Mouse (Mus musculus) c-Kit-positive CD71-negative TER-119-negative erythroid progenitor cells, embryonic 14.5 days (primary cell): ENCODE measurements at regions not wholly inside any gene's neighbourhood (a gene's known extent, or its start where the extent isn't known, plus 50 kb on each side); places are given as distances from the start of the nearest gene placed in this dataset.

Experiments
- DNase-seq: peaks from one replicate; pipeline ENCODE4 v3.0.0-alpha.2; 2013; ENCODE audit warnings: low read depth

DNA sequence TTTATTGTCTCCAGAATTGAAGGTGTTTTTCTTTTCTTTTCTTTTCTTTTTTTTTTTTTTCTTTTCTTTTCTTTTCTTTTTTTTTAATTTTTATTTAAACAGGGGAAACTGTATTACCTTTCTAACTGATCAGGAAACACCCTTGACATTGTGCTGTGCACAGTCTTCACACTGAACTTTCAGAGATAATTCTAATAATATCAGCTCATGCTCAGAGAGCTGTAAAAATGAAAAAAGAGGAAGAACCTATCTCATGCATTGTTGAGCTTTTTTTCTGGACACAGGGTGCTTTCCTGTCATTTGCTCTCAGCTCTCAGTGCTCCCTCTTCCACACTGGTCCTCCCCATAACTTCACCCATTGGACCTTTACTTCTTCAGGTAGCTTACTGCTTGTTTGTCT, 201.0 kb upstream of the Camk1g start:
- DNase-seq: no peak

DNA sequence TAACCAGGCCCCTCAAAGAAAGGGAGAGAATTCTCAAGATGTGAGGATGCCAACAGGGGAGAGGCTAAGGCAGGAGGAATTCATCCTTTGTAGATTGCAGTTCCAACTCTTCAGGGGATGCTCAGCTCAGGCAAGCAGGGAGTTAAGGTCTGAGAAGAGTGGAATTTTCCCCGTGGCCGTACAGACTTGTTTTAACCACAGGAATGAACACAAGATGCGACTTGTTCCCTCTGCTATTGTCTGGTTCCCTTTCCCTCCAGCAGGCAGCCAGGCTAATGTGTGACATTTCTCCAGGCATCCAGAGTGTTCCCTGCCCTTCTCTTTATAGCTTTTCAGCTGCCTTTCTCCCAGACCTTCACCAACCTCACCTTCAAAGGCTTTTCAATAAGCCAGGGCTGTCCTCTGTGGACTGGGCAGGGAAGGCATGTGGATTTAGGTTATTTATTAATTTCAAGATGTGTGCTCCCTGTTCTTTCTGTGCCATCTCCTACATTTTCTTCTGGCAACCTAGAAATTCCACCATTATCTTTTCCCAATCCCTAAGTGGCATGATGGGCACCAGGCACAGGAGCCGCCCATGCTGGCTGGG, 198.6 kb upstream of the Camk1g start:
- DNase-seq: no peak

DNA sequence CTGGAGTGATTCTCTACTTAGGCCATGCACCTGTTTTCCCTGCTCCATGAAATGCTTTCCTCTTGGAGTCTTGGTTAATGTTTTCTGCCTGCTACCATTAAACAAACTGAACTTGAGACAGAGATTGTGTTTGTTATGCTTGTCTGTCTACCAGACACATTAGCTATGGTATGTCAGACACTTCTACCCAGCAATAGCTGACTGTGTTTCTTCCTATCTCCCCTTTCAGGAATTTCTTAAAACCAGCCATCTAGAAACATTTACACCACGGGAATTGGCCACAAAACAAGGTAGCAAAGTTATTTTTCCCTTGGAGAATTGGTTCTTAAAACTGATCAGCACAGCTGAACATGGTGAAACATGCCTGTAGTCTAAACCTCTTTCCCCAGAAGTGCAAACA, 197.1 kb upstream of the Camk1g start:
- no peak for DNase-seq

DNA sequence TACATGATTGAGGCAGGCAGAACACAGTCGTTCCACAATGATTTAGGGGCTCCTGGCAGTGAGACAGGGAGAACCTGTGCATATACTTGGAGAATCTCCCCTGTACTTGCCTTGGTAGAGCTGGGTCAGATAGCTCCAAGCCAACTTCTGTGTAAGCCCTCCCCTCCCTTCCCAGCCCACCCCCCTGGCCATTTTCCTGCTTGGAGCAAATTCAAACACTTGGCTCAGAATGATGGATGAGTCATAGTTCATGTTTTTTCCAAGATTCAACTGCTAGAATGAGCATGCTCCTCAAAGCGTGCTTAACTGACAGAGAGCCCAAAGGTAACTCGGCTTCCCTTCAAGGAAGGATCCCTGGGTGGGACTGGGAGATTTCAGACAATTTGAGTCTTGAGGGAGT, 194.1 kb upstream of the Camk1g start:
- no peak for DNase-seq

DNA sequence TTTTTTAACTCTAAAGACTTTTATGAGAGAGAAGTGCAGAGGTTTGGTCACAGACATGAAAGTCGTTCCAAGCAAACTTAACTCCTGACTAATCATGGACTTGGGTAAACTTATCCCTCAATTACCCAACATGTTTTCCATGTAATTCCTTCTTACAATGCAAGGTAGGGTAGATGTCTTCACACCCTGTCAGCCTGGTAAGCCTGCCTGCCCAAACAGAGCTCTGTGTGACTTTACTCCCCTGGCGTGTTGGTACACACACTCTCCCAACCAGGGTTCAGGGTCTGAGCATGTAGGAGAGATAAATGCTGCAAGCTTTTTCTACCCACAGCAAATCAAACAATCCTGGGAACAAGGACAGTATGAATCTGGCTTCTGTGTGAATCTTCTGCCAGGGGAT, 192.1 kb upstream of the Camk1g start:
- no peak for DNase-seq

DNA sequence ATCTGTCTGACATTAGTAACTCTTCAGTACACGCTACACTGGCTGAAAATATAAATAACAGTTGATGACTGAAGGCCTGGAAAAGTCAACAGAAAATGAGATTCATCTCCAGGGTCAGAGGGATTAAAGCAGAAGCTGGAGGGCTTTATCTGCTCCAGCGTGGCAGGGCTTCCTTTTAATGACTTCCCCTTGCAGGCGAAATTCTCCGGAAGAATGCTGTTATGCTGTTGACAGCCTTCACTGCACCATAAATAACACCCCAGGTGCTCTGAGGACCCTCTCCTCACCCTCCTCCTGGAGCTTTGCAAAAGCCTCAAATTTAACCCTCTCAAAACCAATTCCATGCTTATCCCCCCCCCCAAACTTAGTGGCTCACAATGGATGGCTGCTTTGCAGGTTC, 188.0 kb upstream of the Camk1g start:
- DNase-seq: no peak

DNA sequence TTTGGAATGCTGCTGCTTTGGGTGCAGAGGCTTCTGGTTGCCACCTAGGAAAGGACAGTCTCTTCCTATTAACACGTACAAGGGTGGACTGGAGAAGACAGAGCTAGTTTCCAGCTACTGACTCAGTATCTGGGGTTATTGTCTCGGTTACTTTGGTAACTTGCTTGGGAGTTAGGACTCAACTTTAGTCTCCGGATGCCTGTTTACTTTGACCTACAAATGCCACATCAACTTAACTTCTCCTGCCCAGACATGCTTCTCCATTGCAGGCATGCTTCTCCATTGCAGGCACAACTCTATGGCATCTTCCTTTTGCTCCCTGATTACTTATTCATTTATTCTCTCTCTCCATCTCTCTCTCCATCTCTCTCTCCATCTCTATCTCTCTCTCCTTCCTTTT, 184.6 kb upstream of the Camk1g start:
- no peak for DNase-seq

DNA sequence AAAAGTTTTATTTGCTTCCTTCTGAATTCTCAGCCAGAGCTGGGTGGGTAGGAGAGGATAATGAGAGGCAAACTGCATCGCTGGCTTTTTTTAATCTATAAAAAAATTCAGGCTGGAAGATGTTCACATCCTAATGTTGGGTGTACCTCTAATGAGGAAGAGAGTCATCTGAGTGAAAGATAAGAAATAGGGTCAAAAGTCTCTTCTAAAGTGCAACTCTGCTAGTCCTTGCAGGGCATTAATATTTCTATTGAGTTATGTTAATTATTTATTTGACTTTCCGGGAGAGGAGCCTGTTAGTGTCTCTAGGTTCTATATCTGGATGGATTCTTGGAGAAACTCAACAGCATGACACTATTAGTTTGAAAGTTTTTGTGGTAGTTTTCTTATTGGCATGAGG, 182.2 kb upstream of the Camk1g start:
- no peak for DNase-seq

DNA sequence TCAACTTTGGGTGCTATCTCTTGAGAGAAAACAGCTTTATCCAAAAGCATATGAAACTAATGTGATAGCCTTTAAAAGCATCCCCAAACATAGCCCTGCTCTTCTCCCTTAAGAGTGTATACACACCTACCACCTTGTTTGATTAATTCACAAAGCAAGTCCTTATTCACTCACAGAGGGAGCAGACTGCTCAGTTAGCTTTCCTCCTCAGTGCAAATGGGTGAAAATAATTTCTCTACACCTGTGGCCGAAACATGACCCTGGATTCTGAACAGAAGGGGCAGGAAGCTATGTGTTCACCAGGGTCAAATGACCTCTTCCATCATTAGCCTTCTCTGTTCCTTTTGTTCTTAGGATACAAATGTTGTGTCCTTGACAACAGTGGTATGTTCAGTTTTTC, 181.2 kb upstream of the Camk1g start:
- DNase-seq: no peak

DNA sequence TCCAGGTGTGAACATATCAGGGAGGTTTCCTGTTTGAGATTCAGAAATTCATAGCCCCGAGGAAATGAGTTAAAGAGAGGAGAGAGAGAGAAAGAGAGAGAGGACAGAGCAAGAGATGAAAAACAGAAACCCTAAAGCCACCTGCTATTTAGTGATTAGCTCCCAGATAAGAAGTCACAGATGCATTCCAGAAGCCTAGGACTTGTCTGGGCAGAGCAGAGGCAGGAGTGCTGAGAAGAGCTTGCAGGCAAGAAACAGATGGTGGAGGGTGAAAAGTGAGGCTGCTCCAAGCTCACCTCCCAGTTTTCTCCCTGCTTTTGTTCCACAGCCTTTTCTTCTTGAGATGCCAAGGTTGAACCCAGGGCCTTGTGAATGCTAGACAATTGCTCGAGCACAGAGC, 180.7 kb upstream of the Camk1g start:
- DNase-seq: no peak

DNA sequence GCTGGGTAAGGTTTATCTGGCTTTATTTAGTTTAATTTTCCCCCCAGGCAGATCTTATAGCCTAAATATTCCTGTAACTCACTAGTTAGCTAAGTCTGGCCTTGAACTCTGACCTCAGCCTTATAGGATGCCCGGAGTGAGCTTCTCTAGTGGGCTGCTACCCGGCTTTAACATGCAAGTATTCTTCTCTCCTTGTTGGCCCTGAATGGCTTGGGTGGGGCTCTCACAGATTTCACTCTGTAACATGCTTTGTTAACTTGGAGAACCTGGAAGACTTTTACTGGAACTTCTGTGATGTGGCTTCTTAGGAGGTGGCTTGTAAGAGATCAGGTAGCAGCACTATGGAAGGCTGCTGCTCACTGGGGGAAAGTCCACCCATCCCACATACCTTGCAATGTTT, 177.3 kb upstream of the Camk1g start:
- no peak for DNase-seq

DNA sequence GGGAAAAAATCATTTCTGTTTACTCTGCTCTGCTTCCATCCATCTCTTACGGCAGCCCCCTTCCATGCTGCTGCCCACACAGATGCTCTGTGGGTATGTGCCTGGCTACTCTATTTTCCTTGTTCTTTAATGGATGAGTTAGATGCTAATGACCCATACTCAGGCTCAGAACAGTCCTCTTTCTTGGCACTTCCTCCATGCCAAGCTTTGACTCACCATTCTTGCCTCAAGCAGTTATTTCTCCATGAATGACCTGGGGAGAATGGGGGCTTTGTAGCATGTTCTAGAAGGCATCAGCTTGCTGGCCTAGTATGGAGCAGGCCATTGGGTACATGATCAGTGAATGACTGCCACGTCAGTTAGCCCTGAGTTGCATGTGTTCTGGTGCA, 175.9 kb upstream of the Camk1g start:
- no peak for DNase-seq

DNA sequence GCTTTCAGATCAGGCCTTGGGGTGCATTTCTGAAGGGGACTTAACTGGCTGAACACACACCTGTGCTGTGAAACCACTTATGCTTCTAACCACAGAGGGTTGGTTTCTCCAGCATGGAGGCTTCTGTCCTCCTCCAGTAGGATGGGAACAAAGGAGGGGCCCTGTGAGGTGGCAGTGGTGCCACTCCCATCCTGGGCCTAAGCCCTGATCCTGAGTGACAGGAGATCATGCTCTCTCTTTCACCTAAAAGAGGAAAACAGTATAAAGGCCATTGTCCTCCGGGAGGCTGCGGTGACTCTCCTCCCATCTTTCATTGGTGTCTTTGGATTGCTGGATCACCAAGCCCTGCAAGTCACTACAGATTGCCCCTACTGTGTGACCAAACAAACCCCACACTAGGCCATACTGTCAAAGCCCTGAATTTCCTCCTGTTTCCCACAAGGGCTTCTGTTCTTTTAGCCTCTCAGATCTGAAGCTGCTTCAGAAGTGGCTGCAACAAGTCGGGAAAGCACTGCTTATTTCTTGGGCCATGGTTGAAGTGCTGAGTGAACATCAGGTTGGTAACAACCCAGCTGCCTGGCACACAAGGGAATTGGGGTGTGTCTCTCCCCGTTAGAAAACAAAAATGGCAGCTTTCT, 175.4 kb upstream of the Camk1g start:
- DNase-seq: no peak

DNA sequence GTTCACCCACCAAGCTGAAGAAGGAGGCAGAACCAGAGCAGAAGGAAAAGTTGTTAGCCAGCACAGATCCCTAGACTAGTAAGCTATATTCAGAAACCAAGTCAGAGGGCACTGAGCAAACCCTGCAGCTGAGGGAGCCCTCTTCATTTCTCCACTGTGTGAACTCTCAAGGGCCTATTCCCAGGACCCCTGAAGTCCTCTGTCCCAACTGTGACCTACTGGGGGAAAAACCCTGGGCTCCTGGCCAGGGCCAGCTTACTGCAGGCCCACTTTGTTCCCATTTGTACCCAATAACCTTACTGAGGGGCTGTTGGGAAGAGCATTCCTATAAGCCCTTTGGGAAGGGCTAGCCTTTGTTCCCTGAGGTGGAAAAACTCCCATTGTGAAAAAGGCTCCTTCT, 174.7 kb upstream of the Camk1g start:
- DNase-seq: no peak

DNA sequence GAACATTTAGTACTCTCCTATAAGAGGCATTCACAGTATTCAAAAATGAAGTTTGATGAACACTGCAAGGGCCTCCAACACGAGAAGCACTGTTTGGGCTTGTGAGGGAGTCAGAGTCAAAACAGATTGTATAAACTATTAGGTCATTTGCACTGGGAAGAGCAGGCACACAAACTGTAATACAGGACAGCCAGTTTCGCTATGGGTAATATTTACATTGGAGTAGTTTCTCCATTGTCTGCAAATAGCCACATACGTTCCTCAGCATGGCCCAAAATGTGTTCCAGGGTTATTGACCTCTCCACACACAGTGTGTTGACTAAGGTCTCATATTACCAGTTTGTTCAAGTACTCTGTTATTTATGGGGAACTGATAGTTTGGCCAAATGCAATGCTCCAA, 173.7 kb upstream of the Camk1g start:
- no peak for DNase-seq

DNA sequence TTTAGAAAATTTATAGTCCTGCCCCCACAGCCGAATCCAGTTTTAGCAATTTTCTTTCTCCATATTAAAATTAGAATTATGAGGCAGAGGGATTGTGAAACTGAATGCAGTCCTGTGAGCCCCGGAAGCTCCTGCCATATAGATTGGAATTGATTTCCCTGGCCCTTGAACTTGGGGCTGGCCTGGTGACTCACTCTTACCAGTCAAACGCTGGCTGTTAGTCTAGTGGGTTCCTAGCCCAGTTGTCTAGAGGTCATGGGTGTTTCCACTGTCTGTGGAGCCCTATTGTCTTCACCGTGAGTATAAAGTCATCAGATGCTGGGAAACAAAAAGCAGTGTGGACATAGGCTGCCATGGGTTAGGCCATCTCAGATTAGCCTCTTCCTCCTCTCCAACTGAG, 173.2 kb upstream of the Camk1g start:
- no peak for DNase-seq

DNA sequence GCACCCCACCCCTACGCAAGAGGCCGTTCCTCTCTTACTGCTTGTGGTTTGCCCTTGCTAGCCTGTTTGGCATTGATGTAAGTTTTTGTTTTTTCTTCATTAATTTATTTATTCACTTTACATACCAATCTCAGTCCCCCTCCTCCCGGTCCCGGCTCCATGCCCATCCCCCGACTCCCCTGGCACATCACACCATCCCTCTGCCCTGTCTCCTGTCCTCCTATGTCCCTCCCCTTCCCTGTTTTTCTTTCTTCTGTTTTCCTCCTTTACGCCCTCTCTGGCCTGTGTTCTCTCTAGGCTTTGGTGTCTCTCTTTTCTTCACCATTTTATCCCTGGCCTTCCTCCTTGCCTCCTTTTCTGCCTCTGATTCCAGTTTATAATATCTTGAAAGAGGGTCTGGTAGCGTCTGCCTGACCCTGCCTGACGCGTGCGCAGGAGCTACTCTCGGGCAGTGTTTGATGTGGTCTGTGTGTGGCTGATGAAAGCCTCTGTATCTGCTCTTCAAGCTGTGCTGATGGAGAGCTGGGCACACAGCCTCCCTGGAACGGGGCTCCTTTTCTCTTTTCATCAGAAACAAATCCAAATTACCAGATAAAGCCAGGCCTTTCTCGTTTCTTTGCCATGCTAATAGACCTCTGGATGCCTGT, 172.0 kb upstream of the Camk1g start:
- no peak for DNase-seq

DNA sequence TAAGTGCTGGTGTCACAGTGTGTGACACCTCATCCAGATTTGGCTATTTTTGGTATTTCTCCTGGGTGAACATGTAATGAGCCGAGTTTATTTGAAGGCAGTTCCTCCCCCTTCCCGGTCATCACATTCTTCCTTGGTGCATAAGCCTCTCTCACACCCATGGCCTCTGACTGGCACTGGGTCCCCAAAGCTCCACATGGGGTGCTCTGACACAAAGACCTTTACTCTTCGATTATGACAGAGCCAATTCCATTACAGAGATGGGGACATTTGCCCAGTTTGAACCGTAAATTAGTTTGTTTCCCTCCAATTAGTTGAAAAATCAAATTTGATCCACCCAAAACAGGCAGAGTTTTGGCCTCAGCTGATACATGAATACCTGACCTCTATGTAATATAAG, 171.2 kb upstream of the Camk1g start:
- DNase-seq: no peak

DNA sequence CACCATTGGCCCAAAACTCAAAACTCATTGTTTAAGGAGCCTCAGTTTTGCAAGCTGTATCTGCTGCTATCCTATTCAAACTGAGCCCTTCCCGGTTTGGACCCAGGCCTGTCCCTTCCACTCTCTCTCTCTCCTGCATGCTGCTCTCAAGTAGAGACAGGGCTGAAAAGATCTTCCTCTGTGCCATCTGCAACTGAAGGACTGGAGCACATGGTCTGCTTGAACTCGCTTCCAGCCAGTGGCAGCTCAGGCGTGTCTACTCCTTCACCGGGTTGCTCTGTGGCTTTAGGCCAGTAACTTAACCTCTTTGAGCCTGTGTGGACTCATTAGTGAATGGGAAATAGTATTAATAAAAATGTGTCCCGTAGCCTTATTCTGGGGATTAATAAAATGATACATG, 170.4 kb upstream of the Camk1g start:
- DNase-seq: no peak

DNA sequence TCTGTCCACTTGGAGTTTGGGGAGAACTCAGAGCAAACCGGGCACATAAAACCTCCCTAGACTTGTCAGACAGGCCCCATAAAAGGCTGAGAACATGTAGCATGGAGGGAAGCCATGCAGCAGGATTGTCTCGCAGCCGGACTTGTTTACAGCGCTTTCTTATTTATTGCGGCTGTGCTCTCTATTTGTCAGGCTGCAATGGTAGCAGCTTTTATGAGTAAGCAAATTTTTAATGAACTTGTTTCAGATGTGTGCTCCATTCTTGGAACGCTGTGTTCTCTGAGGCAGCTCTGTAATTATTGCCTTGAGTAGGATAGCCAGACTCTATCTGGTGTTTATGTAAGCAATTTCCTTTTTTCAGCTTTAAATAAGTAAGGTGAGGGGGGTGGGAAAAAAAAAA, 169.2 kb upstream of the Camk1g start:
- no peak for DNase-seq

DNA sequence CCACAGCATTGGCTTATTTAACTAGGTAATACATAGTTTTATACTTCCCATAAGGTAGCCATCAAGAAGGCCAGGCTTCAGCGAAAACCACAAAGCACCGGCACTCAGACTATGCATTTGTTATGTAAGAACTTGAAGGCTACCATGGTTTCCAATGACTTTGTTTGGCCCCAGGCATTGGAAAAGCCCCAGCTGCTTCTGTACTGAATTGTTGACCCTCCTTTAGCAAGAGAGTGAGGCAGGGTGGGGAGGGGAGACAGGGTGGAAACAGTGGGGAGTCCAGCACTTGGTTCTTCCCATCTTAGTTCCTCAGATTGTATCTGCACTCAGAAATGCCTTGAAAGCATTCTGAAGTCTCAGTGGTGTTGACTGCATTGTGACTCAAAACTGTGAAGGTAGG, 168.3 kb upstream of the Camk1g start:
- no peak for DNase-seq

DNA sequence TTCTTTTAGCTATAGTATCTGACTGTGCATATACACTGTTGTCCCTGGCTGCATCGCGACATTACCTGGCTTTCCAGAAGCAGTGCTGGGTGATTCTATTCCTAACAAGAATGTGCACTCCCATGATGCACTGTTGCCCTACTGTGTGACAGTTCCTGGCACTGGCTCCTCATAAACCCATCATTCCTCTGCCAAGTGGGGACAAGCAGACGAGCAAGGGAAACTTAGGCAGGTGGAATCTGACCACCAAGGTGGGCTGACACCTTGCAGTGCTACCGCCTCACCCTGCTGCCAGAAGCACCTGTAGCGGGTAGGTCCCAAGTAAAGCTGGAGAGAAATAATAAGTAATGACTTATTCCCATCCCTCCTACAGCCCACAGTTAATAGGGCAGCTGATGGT, 167.5 kb upstream of the Camk1g start:
- DNase-seq: no peak

DNA sequence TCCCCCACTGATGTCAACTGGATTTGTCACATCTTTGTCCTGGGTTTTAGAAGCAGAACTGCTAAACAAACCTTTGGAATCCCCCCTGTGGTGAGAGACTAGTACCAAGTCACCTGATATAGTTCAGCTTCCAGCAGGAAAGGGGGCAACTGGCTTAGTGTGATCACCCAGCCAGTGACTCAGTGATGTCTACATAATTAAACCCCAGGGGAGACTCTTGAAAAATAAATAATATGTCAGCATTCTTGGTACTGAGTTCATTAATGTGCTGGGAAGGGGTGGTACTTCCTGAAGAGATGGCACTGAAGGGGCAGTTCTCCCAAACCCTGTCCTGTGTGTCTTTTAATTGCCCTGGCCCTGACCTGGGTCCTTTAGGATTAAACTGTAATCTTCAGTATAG, 166.5 kb upstream of the Camk1g start:
- no peak for DNase-seq

DNA sequence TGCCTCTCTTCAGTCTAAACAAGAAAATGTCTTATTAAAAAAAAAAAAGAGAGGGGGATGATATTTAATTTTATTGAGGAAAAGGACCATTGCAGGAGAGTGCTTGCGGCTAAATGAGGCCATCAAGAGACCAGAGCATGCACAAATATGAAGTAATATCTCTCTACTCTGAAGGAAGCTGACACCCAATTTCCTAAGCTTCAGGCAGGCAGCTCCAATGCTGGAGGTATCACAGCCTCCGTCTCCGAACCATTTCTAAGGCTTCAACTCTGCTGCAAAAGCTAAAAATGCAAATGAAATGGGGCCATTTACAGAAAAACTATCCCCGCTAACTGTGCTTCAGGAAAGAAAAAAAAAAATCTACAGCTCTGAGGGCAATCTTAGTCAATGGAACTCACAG, 164.4 kb upstream of the Camk1g start:
- DNase-seq: no peak
